Mouse (Mus musculus) stomach, embryonic 14.5 days (tissue): ENCODE results near the gene Ralbp1. TPM values are rescaled to one million over a fixed set of nuclear protein-coding genes. Genes with fewer than 3 reads are reported as not detected.

ENCODE experiments used
- ATAC-seq: fragments of 200-750 bp; cut with Nextera tagmentation; 2 replicates; pipeline ENCODE4 v1.8.0; 2017; ENCODE audit warnings: low read depth, moderate TSS enrichment; ENCODE audit not compliant: insufficient number of reproducible peaks, insufficient read depth, low FRiP score
- H3K27ac ChIP-seq: fragments of 300-500 bp; sonication (generic); 2 replicates; pipeline ENCODE4 v1.5.1; 2014; ENCODE audit warnings: mild to moderate bottlenecking, low read length, moderate library complexity, mixed read lengths
- H3K27me3 ChIP-seq: fragments of 300-500 bp; sonication (generic); 2 replicates; pipeline ENCODE4 v1.6.1; 2014; ENCODE audit warnings: low read length, control low read depth, mixed read lengths; ENCODE audit not compliant: control insufficient read depth, insufficient read depth
- H3K36me3 ChIP-seq: fragments of 300-500 bp; sonication (generic); 2 replicates; pipeline ENCODE4 v1.6.1; 2014; ENCODE audit warnings: mild to moderate bottlenecking, control low read depth, low read length, moderate library complexity, mixed read lengths; ENCODE audit not compliant: control insufficient read depth, insufficient read depth
- H3K4me1 ChIP-seq: fragments of 300-500 bp; sonication (generic); 2 replicates; pipeline ENCODE4 v1.6.1; 2014; ENCODE audit warnings: low read length, control low read depth, mixed read lengths; ENCODE audit not compliant: control insufficient read depth, insufficient read depth
- H3K4me2 ChIP-seq: fragments of 300-500 bp; sonication (generic); replicated peaks from 2 replicates; pipeline ENCODE4 v1.6.1; 2014; ENCODE audit warnings: low read depth, low read length, control low read depth
- H3K4me3 ChIP-seq: fragments of 300-500 bp; sonication (generic); 2 replicates; pipeline ENCODE4 v1.5.1; 2014; ENCODE audit warnings: low read depth, low read length, control low read depth
- H3K9ac ChIP-seq: fragments of 300-500 bp; sonication (generic); replicated peaks from 2 replicates; pipeline ENCODE4 v1.6.1; 2014; ENCODE audit warnings: low read depth, mild to moderate bottlenecking, control low read depth, low read length, moderate library complexity, mixed read lengths
- H3K9me3 ChIP-seq: fragments of 300-500 bp; sonication (generic); 2 replicates; pipeline ENCODE4 v1.6.1; 2016; ENCODE audit warnings: low read depth, low read length, control low read depth; ENCODE audit not compliant: control insufficient read depth
- WGBS: fragments of 180-500 bp; shearing (Covaris S2); extraction: QIAGEN DNeasy Blood & Tissue Kit; methylation state at CpG from one replicate; pipeline ENCODE4 v1.1.7; 2014; 5-methylcytosine and 5-hydroxymethylcytosine counted together
- polyA plus RNA-seq: library from polyadenylated mRNA; unstranded; fragments of >200 nt; fragmentation: Nextera tagmentation; extraction: Ambion mirVana; gene quantifications from 2 replicates; pipeline ENCODE4 v1.2.1, GENCODE M21; 2014

Ralbp1 gene
- polyA plus RNA-seq: 77.4 and 97.3 TPM in 2 replicates

GRCm38 (mm10) chr17:65885697-65886529 is at the start of gene Ralbp1:
Gene Ralbp1 (minus strand): TSS chr17:65885798.
- Histone ChIP-seq H3K27me3 (no peaks in the 10 kb centered on the region), H3K9ac (peak within 1 kb of the TSS; percentile 79), H3K4me2 (peak within 1 kb of the TSS; percentile 91), H3K4me1 (peaks cover 12% of the 10 kb centered on the region; the same call in 1 of the 2 replicates), H3K9me3 (no peaks in the 10 kb centered on the region), H3K4me3 (peak within 1 kb of the TSS; percentile 89), H3K27ac (peak within 1 kb of the TSS; percentile 99), H3K36me3 (no peaks in the 10 kb centered on the region)
- ATAC-seq: no peak
- WGBS: 7% methylated on average over 14 of the region's 14 CpGs

- 89% methylated on average over 2 of the region's 2 CpGs for WGBS
- H3K9ac ChIP-seq: no peak overlapping the region
These were observed 48.1 kb upstream of the Ralbp1 start for GRCm38 (mm10) chr17:65933741-65934140.

DNA sequence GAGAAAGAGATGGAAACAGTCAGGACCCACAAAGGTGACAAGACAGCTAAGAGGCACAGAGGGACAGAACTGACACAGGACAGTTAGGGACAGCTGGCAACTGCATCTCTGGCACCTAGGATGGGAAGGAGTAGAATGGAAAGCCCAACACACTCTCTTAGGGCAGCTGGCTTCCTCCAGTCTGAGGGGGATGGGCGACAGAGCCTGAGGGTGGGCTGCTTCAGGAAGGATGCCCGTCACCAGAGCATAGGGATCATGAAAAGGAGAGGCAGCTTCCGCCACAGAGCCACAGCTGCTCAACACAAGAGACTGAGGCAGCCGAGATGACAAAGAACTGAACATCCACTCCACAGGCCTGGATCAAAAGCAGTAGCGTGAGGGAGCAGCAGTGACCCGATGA is 45.9 kb upstream of the Ralbp1 start:
- H3K36me3 ChIP-seq: peaks cover 28% of the 10 kb centered on the region
- H3K27ac ChIP-seq: 0 out of 2 replicates have a peak overlapping the region, but pooled peaks have one; percentile 53
- H3K4me1 ChIP-seq: peaks cover 9% of the 10 kb centered on the region; the same call in 1 of the 2 replicates
- H3K27me3 ChIP-seq: no peaks in the 10 kb centered on the region
- 67% methylated on average over 6 of the region's 6 CpGs for WGBS
- no peak for ATAC-seq
- no peak overlapping the region for H3K4me2 ChIP-seq
- H3K9ac ChIP-seq: no peak overlapping the region
- no peak overlapping the region for H3K4me3 ChIP-seq
- no peaks in the 10 kb centered on the region for H3K9me3 ChIP-seq

More at GRCm38 (mm10) chr17:65933741-65934140, 48.1 kb upstream of the Ralbp1 start:
- Histone ChIP-seq H3K4me3 (no peak overlapping the region), H3K9me3 (no peaks in the 10 kb centered on the region), H3K27me3 (no peaks in the 10 kb centered on the region), H3K4me2 (no peak overlapping the region), H3K27ac (no peak overlapping the region), H3K4me1 (peaks cover 10% of the 10 kb centered on the region; the same call in 1 of the 2 replicates), H3K36me3 (peaks cover 23% of the 10 kb centered on the region; the same call in 1 of the 2 replicates)
- no peak for ATAC-seq

- Histone ChIP-seq H3K27me3 (no peaks in the 10 kb centered on the region), H3K4me2 (no peak overlapping the region), H3K9me3 (no peaks in the 10 kb centered on the region), H3K36me3 (peaks cover 34% of the 10 kb centered on the region), H3K4me3 (no peak overlapping the region), H3K4me1 (peaks cover 9% of the 10 kb centered on the region; the same call in 1 of the 2 replicates), H3K27ac (0 out of 2 replicates have a peak overlapping the region, but pooled peaks have one; percentile 53), H3K9ac (no peak overlapping the region)
- 54% methylated on average over 6 of the region's 6 CpGs for WGBS
- peak; percentile 46; the same call in 1 of the 2 replicates for ATAC-seq
These were observed 45.4 kb upstream of the Ralbp1 start for GRCm38 (mm10) chr17:65930960-65931359.

GRCm38 (mm10) chr17:65930158-65930826 is 44.7 kb upstream of the Ralbp1 start:
- no peaks in the 10 kb centered on the region for H3K27me3 ChIP-seq
- H3K4me2 ChIP-seq: no peak overlapping the region
- no peak overlapping the region for H3K9ac ChIP-seq
- H3K4me1 ChIP-seq: peaks cover 9% of the 10 kb centered on the region; the same call in 1 of the 2 replicates
- peak overlapping the region; percentile 22; the same call in 1 of the 2 replicates for H3K27ac ChIP-seq
- H3K4me3 ChIP-seq: no peak overlapping the region
- WGBS: 74% methylated on average over 7 of the region's 7 CpGs
- H3K9me3 ChIP-seq: no peaks in the 10 kb centered on the region
- H3K36me3 ChIP-seq: peaks cover 40% of the 10 kb centered on the region
- peak; percentile 28; the same call in 1 of the 2 replicates for ATAC-seq

DNA sequence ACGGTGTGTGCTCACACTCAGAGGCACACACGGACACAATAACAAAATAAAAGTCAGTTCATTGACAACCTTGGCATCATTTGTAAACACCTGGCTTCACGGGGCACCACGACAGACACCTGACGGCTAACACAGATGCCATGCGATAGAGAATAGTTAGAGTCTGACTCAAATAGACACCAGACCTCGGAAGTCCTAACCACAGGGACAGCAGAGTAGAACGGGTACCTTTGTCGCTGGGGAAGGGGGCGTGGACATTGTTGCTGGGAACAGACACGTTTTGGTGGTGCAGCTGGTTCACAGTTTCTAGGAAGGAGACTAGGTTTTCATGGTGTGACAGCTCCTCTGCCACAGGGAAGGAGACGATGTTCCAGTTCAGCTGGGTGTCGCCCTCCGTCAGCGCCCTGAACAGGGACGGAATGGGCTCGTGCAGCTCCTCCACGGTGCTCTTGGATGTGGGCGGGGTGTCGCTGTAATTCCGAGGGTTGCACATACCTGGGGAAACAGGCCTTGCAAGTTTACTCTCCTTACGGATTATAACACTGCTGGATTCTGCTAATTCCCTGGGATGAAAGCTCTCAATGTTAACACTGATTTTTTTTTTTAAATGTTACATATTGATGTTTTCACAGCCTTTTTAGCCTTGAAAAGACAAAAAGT is 43.9 kb upstream of the Ralbp1 start:
- Histone ChIP-seq H3K9ac (no peak overlapping the region), H3K4me3 (no peak overlapping the region), H3K27me3 (no peaks in the 10 kb centered on the region), H3K4me2 (no peak overlapping the region), H3K36me3 (peaks cover 43% of the 10 kb centered on the region), H3K4me1 (peaks cover 9% of the 10 kb centered on the region; the same call in 1 of the 2 replicates), H3K9me3 (no peaks in the 10 kb centered on the region), H3K27ac (no peak overlapping the region; the same call in 1 of the 2 replicates)
- no peak for ATAC-seq
- 80% methylated on average over 22 of the region's 22 CpGs for WGBS

DNA sequence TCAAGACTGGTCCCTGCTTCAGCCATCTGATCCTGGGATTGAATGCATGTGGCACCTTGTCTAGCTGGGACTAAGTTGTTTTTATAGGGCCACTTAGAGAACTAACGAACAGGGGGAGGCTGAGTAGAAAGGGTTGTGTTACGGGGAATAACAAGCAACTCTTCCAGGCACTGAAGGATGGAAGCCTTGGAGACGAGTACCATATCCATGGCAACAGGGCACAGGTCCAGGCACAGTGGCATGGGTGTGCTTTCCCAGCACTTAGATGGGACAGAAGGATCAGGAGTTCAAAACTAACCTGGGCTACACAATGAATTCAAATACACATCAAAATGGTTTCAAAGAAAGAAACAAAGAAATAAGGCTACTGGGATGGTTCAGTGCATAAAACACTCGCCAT is 41.5 kb upstream of the Ralbp1 start:
- Histone ChIP-seq H3K4me3 (no peak overlapping the region), H3K9ac (no peak overlapping the region), H3K4me1 (peaks cover 9% of the 10 kb centered on the region; the same call in 1 of the 2 replicates), H3K9me3 (no peaks in the 10 kb centered on the region), H3K27me3 (no peaks in the 10 kb centered on the region), H3K27ac (no peak overlapping the region), H3K36me3 (peaks cover 44% of the 10 kb centered on the region), H3K4me2 (no peak overlapping the region)
- 89% methylated on average over 4 of the region's 4 CpGs for WGBS
- ATAC-seq: no peak

DNA sequence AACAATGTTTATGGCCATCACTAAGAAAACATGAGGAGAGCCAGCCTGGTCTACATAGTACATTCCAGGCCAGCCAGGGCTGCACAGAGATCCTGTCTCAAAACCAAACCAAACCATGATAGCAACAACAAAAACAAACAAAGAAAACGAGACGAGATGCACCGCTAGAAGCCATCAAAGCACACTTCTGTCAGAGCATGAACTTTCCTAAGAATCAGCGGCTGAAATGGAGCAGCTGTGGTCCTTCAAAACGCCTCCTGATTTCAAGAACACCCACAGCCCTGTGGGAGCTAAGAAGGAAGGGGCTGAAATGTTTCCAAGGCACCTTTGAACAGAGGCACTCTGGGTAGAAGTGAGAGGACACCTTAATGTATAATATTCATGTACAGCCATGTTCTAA is 38.6 kb upstream of the Ralbp1 start:
- peaks cover 45% of the 10 kb centered on the region for H3K36me3 ChIP-seq
- ATAC-seq: no peak

More for the DNA sequence above, 38.6 kb upstream of the Ralbp1 start:
- WGBS: 50% methylated on average over 5 of the region's 5 CpGs
- no peaks in the 10 kb centered on the region for H3K4me1 ChIP-seq
- no peaks in the 10 kb centered on the region for H3K9me3 ChIP-seq
- H3K27me3 ChIP-seq: no peaks in the 10 kb centered on the region
- no peak overlapping the region for H3K9ac ChIP-seq
- no peak overlapping the region for H3K4me2 ChIP-seq
- H3K4me3 ChIP-seq: no peak overlapping the region
- H3K27ac ChIP-seq: 0 out of 2 replicates have a peak overlapping the region, but pooled peaks have one; percentile 16
